Mouse (Mus musculus) cerebellum, adult 9-11 months (tissue): ENCODE data around the gene Krtap29-1.

Experiments used
- DNase-seq: peaks from one replicate; pipeline ENCODE4 v3.0.0; 2022

Krtap29-1 gene

DNA sequence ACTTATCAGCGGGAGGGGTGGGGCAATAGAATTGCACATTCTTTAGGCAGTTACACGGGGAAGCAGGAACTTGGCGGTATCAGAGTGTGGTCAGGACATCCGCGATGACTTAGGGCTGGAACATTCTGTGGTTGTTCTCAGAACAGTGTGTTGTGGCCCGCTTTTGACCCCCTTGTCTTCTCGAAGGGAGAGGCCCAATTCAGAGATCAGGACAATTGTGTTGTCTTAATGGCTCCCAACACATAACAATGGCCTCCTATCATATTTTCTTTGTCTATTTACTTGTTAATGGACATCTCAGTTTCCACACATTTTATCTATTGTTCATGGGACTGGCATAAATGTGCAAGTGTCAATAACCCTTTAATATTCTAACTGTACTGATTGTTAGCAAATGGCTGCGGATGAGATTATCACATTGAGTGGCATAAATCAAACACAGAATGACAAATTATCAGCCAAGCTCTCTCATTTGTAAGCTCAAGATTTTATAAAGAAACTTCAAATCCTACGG lies 41.0 kb downstream of the Krtap29-1 start:
- DNase-seq, result no peak

- no peak for DNase-seq
Observed at GRCm38 (mm10) chr11:99935991-99936390, 42.9 kb downstream of the Krtap29-1 start, which contains the start of gene Krtap31-2. Krtap31-2 (plus strand) TSS chr11:99936291.
